Mouse (Mus musculus): ENCODE data around the gene Gm17304.

Gene Gm17304

GRCm38 (mm10) chr5:106620446-106620845 lies 11.5 kb downstream of the Gm17304 start:
- in situ Hi-C loops (cut with MboI; ENCODE audit: unreplicated experiment in 2 of 2): no loop called here

- in situ Hi-C loops (cut with MboI; ENCODE audit: unreplicated experiment in 2 of 2): no loop called here
Measured at GRCm38 (mm10) chr5:106622193-106622592, 13.3 kb downstream of the Gm17304 start.

GRCm38 (mm10) chr5:106623337-106623736 lies 14.4 kb downstream of the Gm17304 start:
- in situ Hi-C loops (cut with MboI; ENCODE audit: unreplicated experiment in 2 of 2): no loop called here

DNA sequence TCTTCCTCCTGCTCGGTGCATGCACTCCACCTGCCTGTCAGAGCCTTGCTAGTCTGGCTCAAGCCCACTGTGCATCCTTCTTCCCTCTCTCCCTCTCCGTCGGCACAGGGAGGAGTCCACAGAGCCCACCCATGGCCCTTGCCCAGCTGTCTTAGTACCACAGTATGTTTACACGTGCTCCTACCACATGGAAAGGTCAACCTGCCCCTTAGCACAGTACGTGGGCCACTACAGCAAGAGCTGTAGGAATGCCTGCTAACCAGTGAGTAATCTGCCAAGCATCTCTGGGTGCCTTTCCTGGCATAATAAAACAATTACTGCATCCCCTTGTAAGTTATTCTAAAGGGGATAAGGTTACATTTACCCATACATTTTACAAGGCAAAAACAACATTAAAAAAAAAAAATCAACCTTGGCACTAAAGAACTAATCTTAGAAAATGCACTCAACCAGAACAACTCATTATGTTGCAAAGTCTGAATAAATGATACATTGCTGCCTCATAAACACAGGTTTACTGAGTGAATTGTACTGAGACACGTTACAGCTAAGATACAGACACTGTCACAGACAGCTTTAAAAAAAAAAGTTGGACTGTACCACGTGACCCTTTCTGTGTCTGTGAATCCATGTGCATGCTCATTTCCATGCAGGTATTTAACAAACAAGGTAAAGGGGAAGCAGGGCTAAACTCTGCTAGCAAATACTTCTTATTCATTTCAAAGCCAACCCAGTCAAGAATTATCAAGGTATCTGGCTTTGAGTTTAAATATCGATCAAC lies 19.7 kb downstream of the Gm17304 start:
- in situ Hi-C loops (cut with MboI; ENCODE audit: unreplicated experiment in 2 of 2): loop anchor here in 1 of 2 experiments (25.0 kb wide), 1 partner anchor 716 kb away; no protein-coding TSS in a partner anchor

DNA sequence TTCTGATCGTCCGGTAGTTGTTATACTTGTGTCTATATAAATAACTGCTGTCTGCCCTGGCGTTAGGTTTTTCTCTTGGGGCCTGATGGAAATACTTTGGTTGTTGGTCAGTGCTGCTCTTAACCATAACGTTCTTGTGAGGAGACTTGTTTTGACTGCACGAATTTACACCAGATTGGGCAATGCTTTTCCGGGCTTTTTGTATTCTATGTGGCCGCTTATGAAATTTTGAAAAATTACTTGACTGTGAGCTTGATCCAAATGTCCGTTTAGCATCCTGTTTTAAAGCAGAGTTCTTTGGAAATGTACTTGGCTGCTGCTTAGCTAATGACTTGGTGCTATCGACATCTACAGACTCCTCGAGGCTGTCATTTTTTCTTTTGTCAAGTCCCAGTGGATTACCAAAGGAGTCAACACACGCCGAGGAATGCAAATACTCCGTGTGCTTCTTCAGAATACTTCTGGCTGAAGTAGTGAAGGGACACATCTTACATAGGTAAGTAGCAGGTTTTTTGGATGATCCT lies 27.6 kb downstream of the Gm17304 start:
- in situ Hi-C loops (cut with MboI; ENCODE audit: unreplicated experiment in 2 of 2): loop anchor here in 1 of 2 experiments (25.0 kb wide), 1 partner anchor 724 kb away; no protein-coding TSS in a partner anchor

GRCm38 (mm10) chr5:106639627-106640026 lies 30.7 kb downstream of the Gm17304 start:
- in situ Hi-C loops (cut with MboI; ENCODE audit: unreplicated experiment in 2 of 2): loop anchor here in 1 of 2 experiments (25.0 kb wide), 1 partner anchor 727 kb away; no protein-coding TSS in a partner anchor

DNA sequence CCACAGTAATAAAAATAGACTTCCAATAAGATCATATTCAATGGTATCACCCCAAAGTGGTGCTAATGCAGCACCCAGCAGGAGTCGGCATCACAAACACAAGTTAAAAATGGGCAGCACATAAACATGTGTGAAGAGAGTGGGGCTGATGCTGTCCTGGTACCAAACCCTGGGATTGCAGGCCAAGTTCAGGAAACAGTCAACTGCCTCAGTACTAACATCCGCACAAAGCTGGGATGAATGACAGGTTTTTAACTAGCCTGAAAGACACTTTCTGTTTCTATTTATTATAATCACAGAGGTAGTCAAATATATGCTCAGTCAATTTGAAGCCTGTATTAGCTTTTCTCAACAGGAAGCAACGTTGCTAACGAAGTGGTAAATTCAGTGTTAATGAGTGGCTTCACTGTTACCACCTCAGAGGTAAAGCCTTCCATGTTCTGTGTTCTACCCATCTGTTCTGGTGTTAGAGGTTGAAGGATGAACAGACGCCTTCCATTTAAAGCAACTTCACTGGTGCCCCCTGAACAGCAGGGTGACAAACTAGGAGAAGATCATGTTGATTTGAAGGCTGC lies 31.4 kb downstream of the Gm17304 start:
- in situ Hi-C loops (cut with MboI; ENCODE audit: unreplicated experiment in 2 of 2): loop anchor here in 1 of 2 experiments (25.0 kb wide), 1 partner anchor 728 kb away; no protein-coding TSS in a partner anchor

- in situ Hi-C loops (cut with MboI; ENCODE audit: unreplicated experiment in 2 of 2): loop anchor here in 1 of 2 experiments (25.0 kb wide), 1 partner anchor 730 kb away; no protein-coding TSS in a partner anchor
Measured at GRCm38 (mm10) chr5:106641876-106642275, 33.0 kb downstream of the Gm17304 start.

- in situ Hi-C loops (cut with MboI; ENCODE audit: unreplicated experiment in 2 of 2): loop anchor here in 1 of 2 experiments (25.0 kb wide), 1 partner anchor 731 kb away; no protein-coding TSS in a partner anchor
Measured at GRCm38 (mm10) chr5:106643434-106643833, 34.5 kb downstream of the Gm17304 start.

DNA sequence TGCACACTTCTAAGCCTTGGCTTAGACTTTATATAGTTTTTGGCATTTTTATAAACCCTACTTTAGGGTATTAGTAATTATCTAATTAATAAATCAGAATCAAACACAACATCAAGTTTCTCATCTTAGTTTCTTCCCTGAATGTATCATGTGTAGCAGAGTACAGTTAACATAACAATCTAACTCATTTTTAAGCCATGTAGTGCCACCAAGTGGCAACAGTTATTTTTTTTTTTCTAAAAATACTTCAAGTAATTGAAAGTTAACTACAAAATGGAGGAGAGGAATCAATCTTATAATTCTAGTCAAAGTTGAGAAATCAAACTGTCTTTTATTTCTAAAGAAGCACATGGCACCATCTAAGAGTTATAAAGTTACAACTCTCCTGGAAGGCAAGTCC lies 40.5 kb downstream of the Gm17304 start:
- in situ Hi-C loops (cut with MboI; ENCODE audit: unreplicated experiment in 2 of 2): loop anchor here in 1 of 2 experiments (25.0 kb wide), 1 partner anchor 737 kb away; no protein-coding TSS in a partner anchor

DNA sequence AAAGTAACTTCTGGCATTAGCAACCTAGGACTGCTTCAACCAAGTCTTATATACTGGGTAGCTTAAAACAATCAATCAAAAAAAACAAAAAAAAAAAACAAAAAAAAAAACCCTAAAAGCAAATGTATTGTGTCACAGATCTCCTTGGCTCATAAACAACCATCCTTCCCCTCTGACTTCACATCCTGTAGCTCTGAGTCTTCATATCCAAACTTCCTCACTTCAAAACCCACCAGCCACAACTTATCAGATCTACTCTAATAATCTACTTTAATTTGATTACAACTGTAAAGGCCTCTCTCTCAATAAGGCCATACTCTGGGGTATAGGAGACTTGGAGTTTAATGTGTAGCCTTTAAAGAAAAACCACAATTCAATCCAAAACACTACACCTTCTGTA lies 41.1 kb downstream of the Gm17304 start:
- in situ Hi-C loops (cut with MboI; ENCODE audit: unreplicated experiment in 2 of 2): loop anchor here in 1 of 2 experiments (25.0 kb wide), 1 partner anchor 738 kb away; no protein-coding TSS in a partner anchor

DNA sequence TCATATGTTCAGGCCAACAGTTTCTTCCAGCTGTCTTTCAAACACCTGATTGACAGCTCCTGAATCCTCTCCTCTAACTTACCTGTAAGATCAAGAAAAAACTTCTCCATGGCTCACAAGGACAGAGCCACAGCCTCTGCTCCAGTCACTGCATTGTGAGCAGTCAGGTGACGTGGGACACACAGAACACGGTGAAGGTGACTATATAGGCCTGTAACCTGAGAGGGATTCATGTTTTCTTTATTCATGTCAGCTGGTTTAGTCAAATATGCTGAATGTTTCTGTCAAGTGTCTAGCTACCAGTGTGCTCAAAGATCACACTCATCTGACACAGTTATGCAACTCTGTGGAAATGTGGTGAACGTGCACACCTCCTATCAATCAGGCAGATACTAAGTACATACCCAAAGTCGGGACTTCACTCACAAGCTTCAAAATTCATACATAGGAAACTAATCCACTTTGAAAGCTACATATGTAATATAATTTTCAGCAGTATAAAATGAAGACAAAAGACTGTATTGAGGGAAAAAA lies 43.4 kb downstream of the Gm17304 start:
- in situ Hi-C loops (cut with MboI; ENCODE audit: unreplicated experiment in 2 of 2): no loop called here

DNA sequence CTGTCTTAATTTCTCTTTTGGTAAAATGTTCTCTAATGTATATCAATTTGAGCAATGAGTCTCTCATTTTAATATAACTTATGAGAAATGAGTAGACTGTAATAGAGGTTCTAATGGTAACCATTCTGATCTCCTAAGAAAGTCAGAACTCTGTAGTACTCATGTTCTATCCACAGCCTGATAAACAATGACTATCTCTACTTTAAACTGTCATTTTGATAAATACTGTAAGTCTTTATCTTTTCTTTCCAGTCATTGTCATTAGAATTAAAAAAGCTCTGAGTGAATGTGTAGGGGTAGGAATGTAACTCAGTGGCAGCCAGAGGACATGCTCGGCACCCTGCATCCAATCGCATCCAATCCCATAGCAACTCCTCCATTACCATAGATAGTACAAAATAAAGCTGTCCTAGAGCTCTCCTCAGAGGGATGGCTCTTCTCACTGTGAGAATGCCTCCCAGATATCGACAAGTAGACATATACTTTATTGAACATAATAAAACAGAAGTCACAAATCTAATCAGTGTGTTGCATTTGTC lies 44.0 kb downstream of the Gm17304 start:
- in situ Hi-C loops (cut with MboI; ENCODE audit: unreplicated experiment in 2 of 2): no loop called here

Measured in v-Abl transformed pro-B cells (cell line).